Mouse (Mus musculus): ENCODE results near the gene Itga1.

GRCm38 (mm10) chr13:115052568-115052967 lies 49.2 kb downstream of the Itga1 start:
- TF ChIP-seq CTCF (conservative IDR thresholded peaks at IDR 0.05; ENCODE audit: insufficient read depth, insufficient read length, low read depth, low read length) (no peak), POLR2A (IDR thresholded peaks at IDR 0.05; ENCODE audit: low read depth, low read length) (no peak)

Measured in kidney, adult 2 months (tissue).